Mouse (Mus musculus): ENCODE data around the gene Col25a1. TPM values are rescaled to one million over a fixed set of nuclear protein-coding genes. Genes with fewer than 3 reads are reported as not detected.

The Col25a1 gene
- polyA plus RNA-seq, 1 experiment from 2014 or later = 1.0 TPM

DNA sequence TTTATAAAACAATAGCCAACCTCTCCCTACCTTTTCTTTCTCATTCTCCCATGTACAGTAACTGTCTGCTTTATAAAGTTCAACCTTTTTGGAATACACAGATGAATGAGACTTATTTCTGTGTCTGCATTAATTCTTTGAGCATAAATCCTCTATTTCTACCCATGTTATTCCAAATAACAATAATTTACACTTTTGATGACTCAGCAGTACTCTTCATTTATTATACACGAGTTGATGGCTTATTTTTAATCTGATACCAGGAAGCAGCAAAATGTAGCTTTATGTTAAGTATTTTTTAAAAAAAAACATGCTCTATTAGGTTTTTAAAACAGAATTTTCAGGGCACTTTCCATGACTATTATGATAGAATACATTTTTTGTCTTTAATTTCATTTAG lies 230.6 kb downstream of the Col25a1 start:
- ATAC-seq (ENCODE audit: low read depth) = no peak
- H3K9ac ChIP-seq (ENCODE audit: low read depth, low read length) = no peak overlapping the region
- no peak overlapping the region for H3K4me2 ChIP-seq (ENCODE audit: low read depth, low read length)
- H3K4me1 ChIP-seq (ENCODE audit: control insufficient read depth, low read depth, low read length) = no peaks in the 10 kb centered on the region
- WGBS (ENCODE audit: insufficient replicate concordance) = 32% methylated on average over 1 of the region's 1 CpGs
- H3K36me3 ChIP-seq (ENCODE audit: control insufficient read depth, insufficient read depth) = no peaks in the 10 kb centered on the region
- H3K27ac ChIP-seq (ENCODE audit: low read length) = no peak overlapping the region
- H3K4me3 ChIP-seq (ENCODE audit: low read depth, low read length) = no peak overlapping the region
- no peaks in the 10 kb centered on the region for H3K9me3 ChIP-seq (replicated peaks; ENCODE audit: control insufficient read depth, low read length)
- no peaks in the 10 kb centered on the region for H3K27me3 ChIP-seq (ENCODE audit: control insufficient read depth, insufficient read depth, low read depth, low read length)

GRCm38 (mm10) chr3:130362797-130363367 lies 231.6 kb downstream of the Col25a1 start:
- H3K4me3 ChIP-seq (ENCODE audit: low read depth, low read length) = no peak overlapping the region
- no peaks in the 10 kb centered on the region for H3K9me3 ChIP-seq (replicated peaks; ENCODE audit: control insufficient read depth, low read length)
- H3K27me3 ChIP-seq (ENCODE audit: control insufficient read depth, insufficient read depth, low read depth, low read length) = no peaks in the 10 kb centered on the region
- H3K4me1 ChIP-seq (ENCODE audit: control insufficient read depth, low read depth, low read length) = no peaks in the 10 kb centered on the region
- no peak overlapping the region for H3K4me2 ChIP-seq (ENCODE audit: low read depth, low read length)
- no peak overlapping the region for H3K9ac ChIP-seq (ENCODE audit: low read depth, low read length)
- H3K27ac ChIP-seq (ENCODE audit: low read length) = no peak overlapping the region
- no peak for ATAC-seq (ENCODE audit: low read depth)
- WGBS (ENCODE audit: insufficient replicate concordance) = 75% methylated on average over 7 of the region's 7 CpGs
- H3K36me3 ChIP-seq (ENCODE audit: control insufficient read depth, insufficient read depth) = no peaks in the 10 kb centered on the region

GRCm38 (mm10) chr3:130366917-130367610 lies 235.8 kb downstream of the Col25a1 start:
- Histone ChIP-seq H3K4me2 (ENCODE audit: low read depth, low read length) (no peak overlapping the region), H3K27ac (ENCODE audit: low read length) (no peak overlapping the region), H3K9ac (ENCODE audit: low read depth, low read length) (no peak overlapping the region), H3K36me3 (ENCODE audit: control insufficient read depth, insufficient read depth) (no peaks in the 10 kb centered on the region), H3K4me1 (ENCODE audit: control insufficient read depth, low read depth, low read length) (no peaks in the 10 kb centered on the region), H3K9me3 (replicated peaks; ENCODE audit: control insufficient read depth, low read length) (no peaks in the 10 kb centered on the region), H3K27me3 (ENCODE audit: control insufficient read depth, insufficient read depth, low read depth, low read length) (no peaks in the 10 kb centered on the region), H3K4me3 (ENCODE audit: low read depth, low read length) (no peak overlapping the region)
- 49% methylated on average over 8 of the region's 8 CpGs for WGBS (ENCODE audit: insufficient replicate concordance)
- ATAC-seq (ENCODE audit: low read depth) = no peak

GRCm38 (mm10) chr3:130368352-130368751 lies 237.1 kb downstream of the Col25a1 start:
- WGBS (ENCODE audit: insufficient replicate concordance) = 74% methylated on average over 4 of the region's 4 CpGs

DNA sequence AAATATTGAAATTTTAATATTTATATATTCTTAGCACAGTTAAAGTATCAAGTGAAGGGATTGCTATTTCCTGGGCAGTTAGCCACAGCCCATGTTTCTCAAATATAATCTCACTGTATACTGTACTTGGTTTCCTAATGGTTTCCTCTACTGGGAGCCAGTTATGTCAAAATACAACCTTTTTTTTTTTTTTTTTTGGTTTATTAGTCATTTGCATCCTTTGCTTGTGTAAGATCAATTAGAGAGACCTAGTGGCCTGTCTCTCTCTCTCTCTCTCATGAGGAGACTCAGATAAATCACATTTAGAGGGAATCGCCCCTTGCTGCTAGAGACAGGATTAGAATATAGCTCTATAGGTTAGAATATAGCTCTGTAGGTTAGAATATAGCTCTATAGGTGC lies 237.8 kb downstream of the Col25a1 start:
- Histone ChIP-seq H3K4me1 (ENCODE audit: control insufficient read depth, low read depth, low read length) (no peaks in the 10 kb centered on the region), H3K4me3 (ENCODE audit: low read depth, low read length) (no peak overlapping the region), H3K27me3 (ENCODE audit: control insufficient read depth, insufficient read depth, low read depth, low read length) (no peaks in the 10 kb centered on the region), H3K9ac (ENCODE audit: low read depth, low read length) (no peak overlapping the region), H3K27ac (ENCODE audit: low read length) (no peak overlapping the region), H3K9me3 (replicated peaks; ENCODE audit: control insufficient read depth, low read length) (no peaks in the 10 kb centered on the region), H3K4me2 (ENCODE audit: low read depth, low read length) (no peak overlapping the region), H3K36me3 (ENCODE audit: control insufficient read depth, insufficient read depth) (no peaks in the 10 kb centered on the region)
- ATAC-seq (ENCODE audit: low read depth) = no peak
- WGBS (ENCODE audit: insufficient replicate concordance) = 64% methylated on average over 1 of the region's 1 CpGs

More at GRCm38 (mm10) chr3:130368352-130368751, 237.1 kb downstream of the Col25a1 start:
- Histone ChIP-seq H3K4me1 (ENCODE audit: control insufficient read depth, low read depth, low read length) (no peaks in the 10 kb centered on the region), H3K9me3 (replicated peaks; ENCODE audit: control insufficient read depth, low read length) (no peaks in the 10 kb centered on the region), H3K27me3 (ENCODE audit: control insufficient read depth, insufficient read depth, low read depth, low read length) (no peaks in the 10 kb centered on the region), H3K27ac (ENCODE audit: low read length) (no peak overlapping the region), H3K9ac (ENCODE audit: low read depth, low read length) (no peak overlapping the region), H3K4me3 (ENCODE audit: low read depth, low read length) (no peak overlapping the region), H3K36me3 (ENCODE audit: control insufficient read depth, insufficient read depth) (no peaks in the 10 kb centered on the region), H3K4me2 (ENCODE audit: low read depth, low read length) (no peak overlapping the region)
- ATAC-seq (ENCODE audit: low read depth) = no peak

- no peaks in the 10 kb centered on the region for H3K36me3 ChIP-seq (ENCODE audit: control insufficient read depth, insufficient read depth)
- no peaks in the 10 kb centered on the region for H3K9me3 ChIP-seq (replicated peaks; ENCODE audit: control insufficient read depth, low read length)
- H3K4me1 ChIP-seq (ENCODE audit: control insufficient read depth, low read depth, low read length) = no peaks in the 10 kb centered on the region
- H3K27me3 ChIP-seq (ENCODE audit: control insufficient read depth, insufficient read depth, low read depth, low read length) = no peaks in the 10 kb centered on the region
- H3K9ac ChIP-seq (ENCODE audit: low read depth, low read length) = no peak overlapping the region
- WGBS (ENCODE audit: insufficient replicate concordance) = 70% methylated on average over 5 of the region's 5 CpGs
- H3K4me3 ChIP-seq (ENCODE audit: low read depth, low read length) = no peak overlapping the region
- H3K27ac ChIP-seq (ENCODE audit: low read length) = no peak overlapping the region
- H3K4me2 ChIP-seq (ENCODE audit: low read depth, low read length) = no peak overlapping the region
- ATAC-seq (ENCODE audit: low read depth) = no peak
These were observed 238.9 kb downstream of the Col25a1 start for GRCm38 (mm10) chr3:130370167-130370566.

- no peaks in the 10 kb centered on the region for H3K4me1 ChIP-seq (ENCODE audit: control insufficient read depth, low read depth, low read length)
- H3K9me3 ChIP-seq (replicated peaks; ENCODE audit: control insufficient read depth, low read length) = no peaks in the 10 kb centered on the region
- H3K27ac ChIP-seq (ENCODE audit: low read length) = no peak overlapping the region
- 44% methylated on average over 7 of the region's 7 CpGs for WGBS (ENCODE audit: insufficient replicate concordance)
- no peaks in the 10 kb centered on the region for H3K27me3 ChIP-seq (ENCODE audit: control insufficient read depth, insufficient read depth, low read depth, low read length)
- no peak overlapping the region for H3K9ac ChIP-seq (ENCODE audit: low read depth, low read length)
- H3K4me2 ChIP-seq (ENCODE audit: low read depth, low read length) = no peak overlapping the region
- ATAC-seq (ENCODE audit: low read depth) = no peak
- H3K4me3 ChIP-seq (ENCODE audit: low read depth, low read length) = no peak overlapping the region
- H3K36me3 ChIP-seq (ENCODE audit: control insufficient read depth, insufficient read depth) = no peaks in the 10 kb centered on the region
These were observed 241.8 kb downstream of the Col25a1 start for GRCm38 (mm10) chr3:130373145-130373544.

DNA sequence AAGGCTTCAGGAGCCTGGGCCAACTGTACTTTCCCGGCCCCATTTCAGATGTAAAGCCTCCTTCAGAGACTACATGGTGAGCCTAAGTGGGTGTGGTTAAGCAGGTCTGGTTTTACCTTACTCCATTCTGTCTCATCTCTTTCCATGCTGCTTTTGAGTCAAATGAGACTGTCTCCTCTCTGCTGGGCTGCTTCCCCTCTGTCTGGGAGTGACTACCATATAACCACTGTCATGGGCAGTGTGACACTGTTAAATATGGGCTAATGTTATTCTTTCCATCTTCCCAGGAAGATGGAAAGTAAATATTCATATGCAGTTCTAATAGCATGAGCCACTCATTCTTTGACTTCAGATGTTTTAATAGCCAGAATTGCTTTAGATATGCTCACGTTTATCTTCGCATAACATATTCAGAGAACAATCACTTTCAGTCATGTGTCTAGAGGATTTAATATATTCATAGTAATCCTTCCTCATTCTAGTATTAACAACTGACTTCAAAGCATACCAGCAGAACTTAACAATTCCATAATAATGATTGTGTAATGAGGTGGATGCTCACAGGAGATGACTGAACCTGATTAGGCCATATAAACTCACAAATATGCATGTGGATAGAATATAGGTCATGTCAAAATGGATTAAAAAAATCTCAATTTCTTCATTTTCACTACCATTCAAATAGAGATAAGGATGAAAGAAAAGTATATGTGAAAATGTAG lies 243.5 kb downstream of the Col25a1 start:
- Histone ChIP-seq H3K36me3 (ENCODE audit: control insufficient read depth, insufficient read depth) (no peaks in the 10 kb centered on the region), H3K4me2 (ENCODE audit: low read depth, low read length) (no peak overlapping the region), H3K27me3 (ENCODE audit: control insufficient read depth, insufficient read depth, low read depth, low read length) (no peaks in the 10 kb centered on the region), H3K4me1 (ENCODE audit: control insufficient read depth, low read depth, low read length) (no peaks in the 10 kb centered on the region), H3K9ac (ENCODE audit: low read depth, low read length) (no peak overlapping the region), H3K4me3 (ENCODE audit: low read depth, low read length) (no peak overlapping the region), H3K9me3 (replicated peaks; ENCODE audit: control insufficient read depth, low read length) (no peaks in the 10 kb centered on the region), H3K27ac (ENCODE audit: low read length) (no peak overlapping the region)
- WGBS (ENCODE audit: insufficient replicate concordance) = 68% methylated on average over 3 of the region's 3 CpGs
- ATAC-seq (ENCODE audit: low read depth) = no peak

- Histone ChIP-seq H3K36me3 (ENCODE audit: control insufficient read depth, insufficient read depth) (no peaks in the 10 kb centered on the region), H3K9ac (ENCODE audit: low read depth, low read length) (no peak overlapping the region), H3K9me3 (replicated peaks; ENCODE audit: control insufficient read depth, low read length) (no peaks in the 10 kb centered on the region), H3K4me1 (ENCODE audit: control insufficient read depth, low read depth, low read length) (no peaks in the 10 kb centered on the region), H3K4me3 (ENCODE audit: low read depth, low read length) (no peak overlapping the region), H3K27ac (ENCODE audit: low read length) (no peak overlapping the region), H3K27me3 (ENCODE audit: control insufficient read depth, insufficient read depth, low read depth, low read length) (no peaks in the 10 kb centered on the region), H3K4me2 (ENCODE audit: low read depth, low read length) (no peak overlapping the region)
- WGBS (ENCODE audit: insufficient replicate concordance) = 67% methylated on average over 5 of the region's 5 CpGs
- ATAC-seq (ENCODE audit: low read depth) = no peak
These were observed 246.5 kb downstream of the Col25a1 start for GRCm38 (mm10) chr3:130377786-130378185.
